Mouse (Mus musculus) liver, embryonic 14.5 days (tissue): ENCODE measurements around the gene Stx8. TPM values are rescaled to one million over a fixed set of nuclear protein-coding genes. Genes with fewer than 3 reads are reported as not detected.

Source experiments
- ATAC-seq: fragments of 200-750 bp; cut with Nextera tagmentation; 2 replicates; pipeline ENCODE4 v1.8.0; 2017; ENCODE audit warnings: moderate number of reproducible peaks, mild to moderate bottlenecking, moderate library complexity; ENCODE audit not compliant: insufficient read depth
- DNase-seq, 3 experiments: peaks; one replicate each; pipeline ENCODE4 v3.0.0-alpha.2; 2012 to 2013; ENCODE audit warnings: low read depth in 3 of 3, low spot score in 3 of 3
- H3K27ac ChIP-seq: fragments of 300-500 bp; sonication (generic); 2 replicates; pipeline ENCODE4 v1.5.1; 2014; ENCODE audit warnings: moderate library complexity, mild to moderate bottlenecking, control low read depth, inconsistent platforms
- H3K27me3 ChIP-seq: fragments of 300-500 bp; sonication (generic); 2 replicates; pipeline ENCODE4 v1.6.1; 2014; ENCODE audit warnings: mild to moderate bottlenecking, low read length, moderate library complexity; ENCODE audit not compliant: control insufficient read depth, insufficient read depth
- H3K36me3 ChIP-seq: fragments of 300-500 bp; sonication (generic); replicated peaks from 2 replicates; pipeline ENCODE4 v1.6.1; 2014; ENCODE audit warnings: low read depth; ENCODE audit not compliant: control insufficient read depth, insufficient read depth
- H3K4me1 ChIP-seq, 2 experiments: fragments of 200-500 bp in 1 of 2; fragments of 300-500 bp in 1 of 2; sonication (generic) in 1 of 2; replicated peaks; 2 replicates each; pipeline ENCODE4 v1.6.1; 2012 to 2014; ENCODE audit warnings: antibody characterized with exemption in 1 of 2, inconsistent platforms in 1 of 2, low read length in 1 of 2; ENCODE audit not compliant: control insufficient read depth in 2 of 2, insufficient read depth in 2 of 2
- H3K4me2 ChIP-seq: fragments of 300-500 bp; sonication (generic); 2 replicates; pipeline ENCODE4 v1.6.1; 2014; ENCODE audit warnings: low read depth, mild to moderate bottlenecking, control low read depth, moderate library complexity
- H3K4me3 ChIP-seq, 2 experiments: fragments of 200-500 bp in 1 of 2; fragments of 300-500 bp in 1 of 2; sonication (generic) in 1 of 2; 2 replicates each; pipeline ENCODE4 v1.5.1; 2012 to 2014; ENCODE audit warnings: low read depth in 2 of 2, low read length in 2 of 2, mild to moderate bottlenecking in 2 of 2, control low read depth in 1 of 2, inconsistent platforms in 1 of 2, moderate library complexity in 1 of 2; ENCODE audit not compliant: insufficient read depth in 1 of 2
- H3K9ac ChIP-seq: fragments of 300-500 bp; sonication (generic); replicated peaks from 2 replicates; pipeline ENCODE4 v1.6.1; 2014; ENCODE audit warnings: mild to moderate bottlenecking, control low read depth, moderate library complexity
- H3K9me3 ChIP-seq: fragments of 300-500 bp; sonication (generic); 2 replicates; pipeline ENCODE4 v1.6.1; 2016; ENCODE audit warnings: low read length, mixed read lengths; ENCODE audit not compliant: control insufficient read depth
- CTCF ChIP-seq: IDR thresholded peaks from 2 replicates; pipeline ENCODE4 v1.5.1; 2016; ENCODE audit warnings: antibody characterized with exemption, low read depth, control low read depth
- EP300 ChIP-seq: IDR thresholded peaks from 2 replicates; pipeline ENCODE4 v1.6.1; 2016; ENCODE audit warnings: antibody characterized with exemption, low read depth
- WGBS: fragments of 180-500 bp; shearing (Covaris S2); extraction: QIAGEN DNeasy Blood & Tissue Kit; methylation state at CpG from one replicate; pipeline ENCODE4 v1.1.7; 2014; ENCODE audit not compliant: insufficient replicate concordance; 5-methylcytosine and 5-hydroxymethylcytosine counted together
- polyA plus RNA-seq, 2 experiments: library from polyadenylated mRNA; depleted of rRNA in 1 of 2; stranded (reverse) in 1 of 2; unstranded in 1 of 2; fragments of >200 nt; fragmentation: Nextera tagmentation in 1 of 2; extraction: Ambion mirVana in 1 of 2; gene quantifications; 2 replicates each; pipeline versions ENCODE4 v1.2.1 to v1.2.3; 2012 to 2014

The Stx8 gene
- polyA plus RNA-seq, 2 experiments = 8.1 to 24.5 TPM

DNA sequence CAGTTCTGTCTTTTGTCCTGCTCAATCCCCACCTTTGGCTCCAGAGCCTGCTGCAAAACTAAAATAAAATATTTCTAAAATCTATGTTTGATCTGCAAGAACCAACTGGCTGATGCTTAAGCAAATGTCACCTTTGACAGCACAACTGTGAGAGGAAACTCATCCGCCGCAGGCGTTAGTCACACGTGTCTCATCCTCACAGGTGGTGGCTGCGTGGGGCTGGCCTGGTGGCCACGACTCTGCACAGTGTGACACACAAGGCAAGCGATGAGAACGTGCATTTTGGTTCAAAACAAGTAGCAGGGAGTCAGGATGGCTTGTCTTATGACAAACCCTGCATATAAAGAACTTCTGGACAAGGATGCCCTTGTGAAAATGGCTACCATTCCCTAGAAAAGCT lies 233.1 kb downstream of the Stx8 start:
- no peak overlapping the region for H3K9ac ChIP-seq
- ATAC-seq (no peak), DNase-seq (no peak)
- WGBS = 65% methylated on average over 8 of the region's 8 CpGs
- H3K9me3 ChIP-seq = no peaks in the 10 kb centered on the region
- no peak overlapping the region for H3K4me3 ChIP-seq
- H3K4me1 ChIP-seq = no peaks in the 10 kb centered on the region
- H3K27ac ChIP-seq = no peak overlapping the region
- H3K27me3 ChIP-seq = no peaks in the 10 kb centered on the region
- H3K4me2 ChIP-seq = no peak overlapping the region
- H3K36me3 ChIP-seq = no peaks in the 10 kb centered on the region
- TF ChIP-seq CTCF (no peak), EP300 (no peak)

DNA sequence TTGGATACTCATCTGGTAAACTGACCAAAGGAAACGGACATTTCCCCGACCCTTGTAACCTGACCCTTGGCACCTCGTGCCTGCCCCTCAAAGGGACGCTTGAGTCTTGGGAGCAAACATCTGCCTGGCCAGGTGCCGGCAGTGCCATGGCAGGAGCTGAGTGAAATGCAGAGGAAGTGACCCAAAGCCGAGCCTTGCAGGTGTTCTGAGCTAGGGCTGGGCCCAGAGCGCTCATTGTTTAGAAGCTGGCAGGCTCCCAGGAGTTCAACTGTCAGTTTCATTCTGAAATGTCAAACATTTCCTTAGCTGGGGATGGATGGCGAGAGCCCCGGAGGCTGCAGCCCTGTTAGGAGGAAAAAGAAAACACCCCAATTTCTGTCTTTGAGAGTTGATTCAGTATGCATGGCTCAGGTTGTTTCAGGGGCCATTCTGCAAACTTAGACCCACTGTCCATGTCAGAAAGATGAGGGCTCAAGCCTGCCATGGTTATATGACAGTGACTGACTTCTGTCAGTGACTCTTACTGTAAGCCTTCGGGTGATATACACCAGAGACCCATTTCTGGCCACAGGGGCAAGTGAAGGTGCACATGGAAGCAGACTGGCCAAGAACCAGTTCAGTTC lies 233.9 kb downstream of the Stx8 start:
- H3K9ac ChIP-seq = no peak overlapping the region
- DNase-seq (no peak), ATAC-seq (no peak)
- no peaks in the 10 kb centered on the region for H3K4me1 ChIP-seq
- H3K9me3 ChIP-seq = no peaks in the 10 kb centered on the region
- H3K27me3 ChIP-seq = no peaks in the 10 kb centered on the region
- H3K36me3 ChIP-seq = no peaks in the 10 kb centered on the region
- no peak overlapping the region for H3K27ac ChIP-seq
- TF ChIP-seq CTCF = no peak
- no peak for TF ChIP-seq EP300
- 44% methylated on average over 10 of the region's 10 CpGs for WGBS
- H3K4me3 ChIP-seq = no peak overlapping the region
- H3K4me2 ChIP-seq = no peak overlapping the region

DNA sequence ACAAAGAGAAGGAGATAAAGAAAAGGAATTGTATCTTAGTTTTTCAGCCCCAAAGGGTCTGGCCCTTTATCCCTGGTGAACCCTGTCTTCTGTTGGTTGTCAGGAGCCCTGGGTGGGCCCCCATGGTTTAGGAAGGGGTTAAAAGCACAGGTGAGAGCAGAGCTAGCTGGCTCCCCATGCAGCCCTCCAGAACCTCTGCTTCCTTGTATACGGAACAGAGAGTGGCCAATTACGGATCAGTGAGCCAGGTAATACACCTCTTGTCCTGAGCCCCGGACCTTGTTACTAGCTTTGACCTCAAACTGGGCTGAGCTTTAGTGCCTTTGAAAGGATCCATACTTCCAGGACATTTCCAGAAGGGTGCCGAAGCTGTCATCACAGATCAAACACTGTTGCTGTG lies 234.5 kb downstream of the Stx8 start:
- Histone ChIP-seq H3K9me3 (no peaks in the 10 kb centered on the region), H3K27ac (no peak overlapping the region), H3K4me3 (no peak overlapping the region), H3K9ac (no peak overlapping the region), H3K27me3 (no peaks in the 10 kb centered on the region), H3K36me3 (no peaks in the 10 kb centered on the region), H3K4me1 (no peaks in the 10 kb centered on the region), H3K4me2 (no peak overlapping the region)
- WGBS = 64% methylated on average over 4 of the region's 4 CpGs
- no peak for ATAC-seq
- no peak for DNase-seq
- TF ChIP-seq CTCF (no peak), EP300 (no peak)

DNA sequence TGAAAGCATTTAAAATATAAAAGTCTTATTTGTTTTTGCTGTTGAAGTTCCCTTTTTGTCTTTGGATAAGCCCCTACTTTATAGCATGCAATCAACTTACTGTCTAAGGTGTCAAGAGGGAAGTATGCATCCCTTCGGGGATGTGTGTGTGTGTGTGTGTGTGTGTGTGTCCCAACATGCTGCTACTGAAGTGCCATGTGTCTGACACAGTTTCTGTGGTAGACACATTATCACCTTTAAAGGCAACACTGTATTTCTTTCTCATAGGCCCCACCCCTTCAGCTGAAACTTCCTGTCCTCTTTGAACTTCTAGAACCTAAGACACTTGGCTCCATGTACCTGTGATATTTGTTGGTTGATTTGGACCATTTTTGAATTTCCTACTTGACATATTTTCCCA lies 235.1 kb downstream of the Stx8 start:
- no peak for ATAC-seq
- 46% methylated on average over 1 of the region's 1 CpGs for WGBS
- Histone ChIP-seq H3K36me3 (no peaks in the 10 kb centered on the region), H3K4me1 (no peaks in the 10 kb centered on the region), H3K9ac (no peak overlapping the region), H3K27ac (no peak overlapping the region), H3K9me3 (no peaks in the 10 kb centered on the region), H3K4me2 (no peak overlapping the region), H3K4me3 (no peak overlapping the region), H3K27me3 (no peaks in the 10 kb centered on the region)
- TF ChIP-seq CTCF (no peak), EP300 (no peak)
- no peak for DNase-seq

DNA sequence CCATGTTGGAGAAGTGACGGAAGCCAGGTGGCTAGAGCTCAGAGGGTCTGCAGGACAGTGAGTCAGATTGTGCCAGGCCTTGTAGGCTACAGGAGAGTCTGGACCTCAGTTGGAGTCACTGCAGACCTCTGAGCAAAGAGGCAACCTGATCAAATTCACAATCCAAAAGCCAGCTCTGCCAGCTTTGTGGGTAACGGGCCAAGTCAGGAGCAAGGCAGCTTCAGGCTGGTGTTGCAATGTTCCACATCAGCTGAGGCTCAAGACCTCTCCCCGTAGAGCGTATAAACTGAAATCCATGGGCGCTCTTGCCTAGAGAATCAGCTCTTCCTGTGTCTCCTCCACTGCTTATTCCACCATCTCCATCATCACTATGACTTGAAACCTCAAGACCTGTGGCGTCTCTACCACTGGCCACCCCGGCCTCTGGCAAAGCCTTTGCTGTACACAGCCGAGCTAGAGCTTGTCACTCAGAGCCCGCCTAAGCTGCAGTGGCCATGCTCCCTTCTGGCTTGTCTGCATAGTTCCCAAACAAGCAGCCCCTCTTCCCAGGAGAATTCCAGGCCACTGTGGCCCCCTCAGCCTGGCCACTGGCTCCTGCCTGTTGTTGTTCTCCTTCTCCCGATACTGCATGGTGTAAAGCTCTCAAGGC lies 235.9 kb downstream of the Stx8 start:
- 68% methylated on average over 10 of the region's 10 CpGs for WGBS
- Histone ChIP-seq H3K27me3 (no peaks in the 10 kb centered on the region), H3K9ac (no peak overlapping the region), H3K4me2 (no peak overlapping the region), H3K4me3 (no peak overlapping the region), H3K4me1 (no peaks in the 10 kb centered on the region), H3K36me3 (no peaks in the 10 kb centered on the region), H3K27ac (no peak overlapping the region), H3K9me3 (no peaks in the 10 kb centered on the region)
- TF ChIP-seq EP300 (no peak), CTCF (no peak)
- no peak for DNase-seq
- ATAC-seq = no peak
